Mouse (Mus musculus) lung, postnatal 4 days (tissue): ENCODE results near the gene Calr.
A peak's percentile ranks its signal among the peaks of the same experiment; 100 is the strongest.

Experiments
- DNase-seq, 2 experiments: peaks; one replicate each; pipeline ENCODE4 v3.0.0; 2021

Calr gene

DNA sequence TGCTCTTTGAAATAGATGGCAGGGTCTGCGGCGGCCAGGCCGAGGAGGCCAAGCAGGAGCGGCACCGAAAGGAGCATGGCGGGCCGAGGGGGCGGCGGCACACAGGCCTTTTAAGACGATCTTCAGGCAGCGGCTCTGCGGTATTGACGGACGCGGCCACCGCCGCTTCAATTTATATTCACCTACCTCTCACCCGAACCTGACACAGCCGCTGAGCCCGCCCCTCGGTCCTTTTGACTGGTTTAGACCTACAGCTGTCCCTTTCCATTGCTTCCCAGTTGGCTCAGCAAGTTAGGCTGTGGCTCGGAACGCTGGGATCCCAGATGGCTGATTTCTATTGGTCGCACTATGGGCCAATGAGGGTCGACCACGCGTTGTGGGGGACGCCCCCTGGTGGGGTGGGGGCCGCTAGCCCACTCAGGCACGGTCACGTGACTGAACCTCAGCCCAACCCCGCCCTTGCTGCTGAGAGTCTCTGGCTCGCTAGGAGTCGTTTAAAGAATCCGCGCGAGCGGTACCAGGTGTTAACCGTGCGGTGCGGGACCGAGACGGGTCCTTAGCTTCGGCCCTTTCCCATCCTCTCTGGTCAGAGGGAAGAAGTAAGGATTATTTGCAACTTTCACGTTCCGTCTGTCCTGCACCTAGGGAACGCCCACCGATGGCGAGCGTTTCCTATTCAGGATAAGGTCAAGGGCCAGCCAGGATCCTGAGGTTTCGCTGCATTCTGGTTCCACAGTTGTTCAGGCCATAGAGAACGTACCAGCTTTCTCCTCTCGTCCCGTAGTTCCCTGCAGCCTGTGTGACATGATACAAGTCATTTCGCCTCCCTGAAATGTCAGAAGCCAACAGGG is at the start of gene Calr:
TSS of gene Calr (minus strand) at position 213 of the 851 bp plus-strand sequence.
- peak; percentile 99 to 100 for DNase-seq

DNA sequence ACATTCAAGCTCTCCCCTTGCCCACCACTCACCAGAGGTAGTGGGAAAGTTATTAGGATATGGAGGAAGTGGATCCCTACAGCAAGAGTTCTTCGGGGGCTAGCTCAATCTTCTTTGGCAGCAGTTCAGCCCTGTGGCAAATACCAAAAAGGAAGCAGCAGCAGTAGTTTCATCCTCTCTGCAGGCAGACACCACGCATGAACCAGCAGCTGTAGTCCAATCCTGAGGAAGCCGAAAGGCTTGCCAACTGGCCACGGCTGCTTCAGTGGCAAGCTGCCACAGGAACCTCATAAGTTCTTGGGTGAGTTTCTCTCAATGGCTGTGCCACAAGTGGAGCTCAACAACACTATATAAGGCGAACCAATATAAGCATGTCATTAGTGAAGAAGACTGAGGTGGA is 49.2 kb upstream of the Calr start:
- DNase-seq, result no peak

DNA sequence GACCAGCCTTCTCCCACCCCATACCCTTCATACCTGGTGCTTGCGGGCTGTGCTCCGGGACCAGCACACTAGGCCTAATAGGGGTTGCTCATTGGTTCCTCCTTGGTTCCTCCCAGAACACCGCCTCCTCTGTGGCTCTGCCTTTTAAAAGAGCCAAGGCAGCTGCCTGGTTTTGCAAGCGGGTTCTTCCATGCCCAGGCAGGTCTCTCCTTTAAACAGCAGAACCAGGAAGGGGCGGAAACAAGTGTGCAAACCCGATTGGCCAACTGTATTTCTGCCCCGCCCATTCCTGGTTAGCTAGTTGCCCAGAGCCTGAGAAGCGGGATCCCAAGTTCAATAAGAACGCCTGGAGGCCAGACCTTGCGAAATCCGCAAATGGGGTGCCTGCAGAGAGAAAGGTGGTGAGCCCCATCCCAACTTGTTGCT is 47.0 kb upstream of the Calr start, which contains the start of gene Gcdh:
TSS of gene Gcdh (minus strand) at position 213 of the 426 bp plus-strand sequence.
- peak; percentile 92 to 94 for DNase-seq

DNA sequence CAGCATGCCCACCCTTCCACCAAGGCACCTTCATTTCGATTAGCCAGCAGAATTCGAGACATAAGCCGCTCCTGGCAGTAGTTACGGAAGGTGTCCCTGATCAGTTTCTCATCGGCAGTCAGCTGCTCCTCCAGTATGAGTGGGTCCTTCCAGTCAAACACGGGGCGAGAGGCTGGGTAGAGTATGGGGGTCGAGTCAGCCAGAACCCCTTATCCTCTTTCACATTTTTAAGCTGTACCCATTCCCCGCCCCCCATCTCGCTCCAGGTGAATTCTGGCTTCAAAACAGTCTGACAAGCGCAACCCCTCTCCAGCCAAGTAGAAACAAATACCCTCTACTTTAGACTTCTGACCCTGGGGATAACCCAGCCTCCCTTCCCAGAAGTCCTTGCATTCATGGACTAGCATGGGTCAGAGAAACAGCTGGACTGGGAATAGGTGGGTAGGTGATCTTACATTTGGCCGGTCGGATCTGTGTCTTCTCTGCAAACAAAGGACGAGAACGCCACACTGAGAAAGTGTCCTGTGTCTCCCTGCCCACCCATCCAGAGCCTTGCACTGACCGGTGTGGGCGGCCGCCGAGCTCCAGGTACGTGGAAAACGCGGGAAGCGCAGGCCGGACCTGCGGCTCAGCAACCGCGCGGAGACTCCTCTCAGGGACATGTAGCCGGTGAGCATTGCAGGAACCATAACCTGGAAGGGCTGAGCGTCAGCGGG is 46.4 kb upstream of the Calr start:
- no peak for DNase-seq

DNA sequence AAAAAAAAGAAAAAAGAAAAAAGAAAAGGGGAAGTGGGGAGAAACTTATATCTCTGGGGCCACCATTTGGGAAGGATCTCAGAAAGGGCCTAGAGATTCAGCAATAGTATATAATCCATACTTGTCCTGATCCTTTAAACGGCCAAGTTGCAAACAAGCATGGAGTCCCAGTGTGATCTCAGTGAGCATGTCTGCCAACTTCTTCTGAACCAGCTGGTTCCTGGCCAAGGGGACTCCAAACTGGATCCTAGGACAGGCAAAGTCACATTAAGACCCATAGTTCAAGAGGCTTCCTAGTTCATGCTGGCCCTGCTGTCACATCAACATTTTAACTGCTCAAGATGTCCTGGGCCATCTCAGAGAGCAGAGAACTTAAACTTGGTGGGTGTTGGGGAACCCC is 42.4 kb upstream of the Calr start:
- DNase-seq, result no peak

DNA sequence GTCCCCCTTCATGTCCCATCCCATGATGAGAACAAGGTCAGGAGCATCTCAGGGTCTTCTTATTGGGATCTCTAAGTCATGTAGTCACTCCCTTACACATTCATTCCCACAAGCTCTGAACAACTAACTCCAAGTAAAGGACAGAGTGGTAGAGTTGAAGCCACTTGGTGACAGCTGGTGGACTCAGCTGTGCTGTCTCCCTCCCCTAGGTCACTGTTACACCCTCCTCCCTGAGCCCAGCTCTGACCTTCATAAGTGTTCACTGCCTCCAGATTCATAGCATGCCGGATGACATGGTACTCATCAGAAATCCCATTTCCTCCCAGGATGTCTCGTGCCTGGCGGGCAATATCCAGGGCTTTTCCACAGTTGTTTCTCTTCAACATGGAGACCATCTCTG is 41.5 kb upstream of the Calr start:
- DNase-seq, result no peak

DNA sequence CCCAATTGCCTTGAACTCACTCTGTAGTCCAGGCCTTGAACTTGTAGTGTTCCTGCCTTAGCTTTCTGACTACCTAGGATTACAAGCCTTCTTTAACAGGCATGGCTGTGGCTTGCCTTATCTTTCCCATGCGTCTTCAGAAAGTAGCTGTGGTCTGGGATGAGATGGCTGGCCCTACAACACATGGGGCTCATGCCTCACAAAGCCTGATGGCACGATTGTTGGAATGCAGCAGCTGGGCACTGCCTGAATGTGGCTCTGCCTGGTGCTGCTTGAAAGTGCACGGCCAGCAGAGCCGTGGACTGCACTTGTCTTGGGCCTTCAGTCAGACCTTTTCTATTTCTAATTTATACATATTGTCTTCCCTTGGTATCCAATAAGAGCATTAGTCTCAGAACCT is 38.0 kb upstream of the Calr start:
- no peak for DNase-seq

DNA sequence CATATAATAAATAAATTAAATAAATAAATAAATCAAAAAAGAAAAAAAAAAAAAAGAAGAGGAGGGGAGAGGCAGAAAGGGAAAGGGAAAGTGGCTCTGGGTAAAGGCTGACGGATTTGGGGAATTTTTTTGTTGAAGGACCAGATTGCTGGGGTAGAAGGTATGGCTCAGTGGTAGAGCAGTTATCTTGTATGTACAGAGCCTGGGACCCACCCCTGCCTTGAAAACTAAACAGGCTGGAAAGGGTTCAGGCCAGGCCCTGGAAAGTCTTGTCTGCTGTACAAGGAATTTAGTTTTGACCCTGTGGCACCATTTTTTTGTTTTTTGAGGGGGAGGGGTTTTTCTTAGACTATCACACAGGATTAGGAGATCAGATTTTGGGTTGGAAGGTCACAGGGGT is 32.2 kb upstream of the Calr start:
- DNase-seq, result no peak

DNA sequence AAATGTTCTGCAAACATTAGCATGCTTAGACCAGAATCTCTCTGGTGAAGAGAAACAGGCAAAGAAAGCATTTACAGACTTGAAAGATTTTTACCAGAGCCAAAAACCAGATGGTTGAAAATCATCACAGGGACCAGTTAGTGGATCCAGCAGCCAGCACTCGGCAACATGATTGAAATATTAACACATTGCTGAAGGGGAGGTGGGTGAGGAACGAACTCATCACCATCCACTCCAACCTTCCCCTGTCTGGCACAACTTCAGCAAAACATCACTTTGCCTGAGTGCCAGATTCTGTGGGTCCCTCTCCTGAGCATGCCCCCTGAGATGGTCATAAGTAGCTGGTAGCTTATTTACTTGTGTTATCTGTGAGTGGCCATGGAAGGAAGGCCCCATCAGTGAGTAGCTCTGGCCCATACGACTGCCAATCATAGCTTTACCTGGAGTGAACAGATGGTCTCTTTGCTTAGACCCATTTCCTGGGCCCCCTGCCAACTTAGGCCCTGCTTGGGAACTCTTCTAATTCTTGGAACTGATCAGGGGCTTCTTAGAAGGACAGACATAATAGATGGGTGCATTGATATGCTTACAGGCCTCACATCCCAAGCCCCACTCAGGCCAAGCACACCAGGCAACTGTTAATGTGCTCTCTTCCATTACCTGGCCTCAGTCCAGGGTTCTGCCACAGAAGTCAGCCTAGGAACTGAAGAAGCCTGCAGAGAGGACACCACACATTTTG is 30.7 kb upstream of the Calr start:
- no peak for DNase-seq

DNA sequence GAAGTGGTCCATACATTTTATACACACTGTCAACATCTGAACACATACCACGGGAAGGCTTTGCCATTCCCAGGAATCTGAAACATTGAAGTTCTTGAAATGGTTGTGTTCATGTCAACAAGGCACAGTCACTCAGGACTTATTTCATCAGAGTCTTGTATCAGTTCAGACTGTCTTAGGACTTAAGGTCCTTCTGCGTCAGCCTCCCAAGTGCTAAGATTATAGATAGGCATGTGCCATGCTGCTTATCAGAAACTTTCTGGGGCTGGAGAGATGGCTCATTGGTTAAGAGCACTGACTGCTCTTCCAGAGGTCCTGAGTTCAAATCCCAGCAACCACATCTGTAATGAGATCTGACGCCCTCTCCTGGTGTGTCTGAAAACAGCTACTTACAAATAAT is 27.6 kb upstream of the Calr start:
- DNase-seq, result no peak

DNA sequence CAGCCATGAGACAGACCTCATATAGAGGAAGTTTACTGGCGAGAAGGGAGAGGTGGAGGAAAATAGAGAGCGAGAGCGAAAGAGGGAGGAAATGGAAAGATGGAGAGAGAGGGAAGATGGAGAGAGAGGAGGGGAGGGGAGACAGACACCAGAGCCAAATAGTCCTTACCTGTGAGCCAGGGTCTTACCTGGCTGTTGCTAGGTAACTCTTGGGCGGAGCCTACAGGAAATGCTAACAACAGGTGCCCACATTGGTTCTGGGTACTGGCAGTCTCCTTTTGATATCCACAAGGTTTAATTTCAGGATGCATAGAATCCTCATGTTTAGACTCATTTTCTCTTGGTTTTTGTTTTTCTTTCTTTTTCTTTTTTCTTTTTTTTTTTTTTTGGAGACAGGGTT is 26.3 kb upstream of the Calr start:
- no peak for DNase-seq

DNA sequence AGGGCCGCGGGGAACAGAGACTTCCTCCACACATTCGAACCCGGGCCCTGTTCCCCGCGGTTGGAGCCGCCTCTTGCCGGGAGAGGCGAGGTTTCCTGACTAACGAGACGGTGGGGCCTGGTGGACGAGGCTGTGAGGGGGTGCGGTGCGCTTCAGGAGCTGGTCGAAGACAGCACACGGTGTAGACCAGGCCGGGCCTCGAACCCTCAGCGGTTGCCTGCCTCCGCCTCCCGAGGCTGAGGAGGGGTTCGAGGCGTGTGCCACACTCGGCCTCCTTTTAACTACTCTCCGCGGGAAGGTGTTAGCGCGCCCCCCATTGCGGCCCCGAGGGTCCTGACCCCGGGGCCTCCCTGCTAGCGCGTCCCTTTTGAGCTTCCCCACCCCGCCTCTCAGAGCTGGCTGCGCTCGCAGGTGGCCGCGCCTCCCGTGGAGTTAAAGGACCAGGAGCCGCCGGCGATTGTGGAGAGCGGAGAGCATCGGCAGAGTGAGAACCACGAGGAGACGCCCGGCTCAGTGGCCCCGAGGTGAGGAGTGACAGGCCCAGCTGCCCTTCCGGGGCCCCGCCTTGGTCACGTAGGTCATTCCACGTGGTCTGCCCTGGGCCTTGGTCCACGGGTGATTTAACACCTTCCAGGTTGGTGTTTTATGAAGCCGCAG is 25.7 kb upstream of the Calr start:
- peak; percentile 48 to 56 for DNase-seq

DNA sequence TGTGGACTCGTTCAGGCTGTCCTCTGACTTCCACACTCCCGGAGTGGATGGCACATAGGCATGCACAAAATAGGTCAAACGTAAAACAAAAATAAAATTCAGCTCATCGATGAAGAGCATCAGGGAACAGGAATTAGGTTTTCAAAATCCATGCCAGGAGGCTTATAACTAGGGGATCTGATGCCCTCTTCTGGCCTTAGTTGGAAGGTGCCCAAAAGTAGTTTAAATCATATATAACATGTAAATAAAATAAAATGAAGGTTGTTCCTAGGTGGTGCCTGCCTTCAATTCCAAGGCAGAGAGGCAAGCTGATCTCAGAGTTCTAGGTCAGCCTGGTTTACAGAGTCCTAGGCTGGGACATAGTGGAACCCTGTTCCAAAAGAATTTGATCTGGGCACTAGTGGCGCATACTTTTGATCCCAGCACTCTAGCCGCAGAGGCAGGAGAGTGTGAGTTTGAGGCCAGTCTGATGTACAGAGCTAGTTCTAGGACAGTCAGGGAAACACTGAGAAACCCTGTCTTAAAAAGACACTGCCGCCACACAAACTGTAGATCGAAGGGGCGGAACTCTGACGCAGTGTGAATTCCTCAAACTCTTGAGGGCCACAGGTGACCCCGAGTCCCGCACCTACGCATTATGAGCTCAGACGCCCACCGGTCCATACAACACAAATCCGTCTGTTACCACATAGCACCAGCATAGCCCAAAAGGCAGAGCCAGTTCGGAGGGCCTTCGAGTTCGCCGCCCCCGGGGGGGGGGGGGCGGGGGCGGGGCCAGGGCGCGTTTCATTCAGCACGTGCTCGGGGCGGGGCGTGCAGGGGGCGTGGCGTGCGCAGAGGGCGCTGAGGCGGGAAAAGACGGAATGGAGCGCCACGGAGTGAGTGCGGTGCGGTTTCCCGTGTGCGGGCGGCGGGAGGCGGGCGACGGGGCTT is 24.9 kb upstream of the Calr start, which contains the start of gene Syce2:
TSS of gene Syce2 (plus strand) at position 736 of the 933 bp plus-strand sequence.
- peak; percentile 84 to 87 for DNase-seq

DNA sequence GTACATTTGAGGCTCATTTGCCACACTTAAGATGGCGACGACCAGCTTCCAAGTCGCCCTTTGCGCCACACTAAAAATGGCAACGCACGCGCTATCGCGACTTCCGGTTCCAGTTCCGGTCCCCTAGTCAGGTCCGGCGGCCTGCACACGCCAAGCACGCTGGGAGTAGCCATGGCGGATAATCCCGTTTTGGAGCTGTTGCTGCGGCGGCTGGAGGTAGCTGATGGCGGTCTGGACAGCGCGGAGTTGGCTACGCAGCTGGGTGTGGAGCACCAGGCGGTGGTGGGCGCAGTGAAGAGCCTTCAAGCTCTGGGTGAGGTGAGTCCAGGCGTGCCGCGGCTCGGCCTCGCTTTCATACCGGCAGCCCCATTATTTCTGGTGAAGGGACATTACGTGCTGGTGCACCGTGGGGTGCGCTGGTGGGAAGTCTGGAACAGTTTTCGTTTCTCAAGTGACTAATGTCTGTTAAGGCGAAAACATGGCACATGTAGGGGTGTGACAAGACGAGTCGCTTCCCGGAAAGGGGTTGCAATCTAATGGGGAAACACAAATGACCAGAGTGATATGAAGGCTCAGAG is 10.2 kb upstream of the Calr start, which contains the start of gene Farsa:
TSS of gene Farsa (plus strand) at position 126 of the 578 bp plus-strand sequence.
- peak; percentile 94 to 95 for DNase-seq

DNA sequence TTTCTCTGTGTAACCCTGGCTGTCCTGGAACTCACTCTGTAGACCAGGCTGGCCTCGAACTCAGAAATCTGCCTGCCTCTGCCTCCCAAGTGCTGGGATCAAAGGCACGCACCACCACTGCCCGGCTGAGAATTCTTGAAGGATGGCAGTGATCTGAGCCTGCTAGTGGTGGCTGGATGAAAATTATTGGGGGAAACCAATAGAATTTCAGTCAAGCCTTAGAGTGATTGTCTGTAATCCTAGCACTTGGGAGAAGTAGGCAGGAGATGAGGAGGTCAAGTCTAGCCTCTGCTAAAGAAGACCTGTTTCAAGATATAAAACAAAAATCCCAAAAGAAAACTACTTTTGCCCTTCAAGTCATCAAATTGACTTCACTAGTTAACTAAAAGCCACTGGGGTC is 9.7 kb upstream of the Calr start:
- no peak for DNase-seq

DNA sequence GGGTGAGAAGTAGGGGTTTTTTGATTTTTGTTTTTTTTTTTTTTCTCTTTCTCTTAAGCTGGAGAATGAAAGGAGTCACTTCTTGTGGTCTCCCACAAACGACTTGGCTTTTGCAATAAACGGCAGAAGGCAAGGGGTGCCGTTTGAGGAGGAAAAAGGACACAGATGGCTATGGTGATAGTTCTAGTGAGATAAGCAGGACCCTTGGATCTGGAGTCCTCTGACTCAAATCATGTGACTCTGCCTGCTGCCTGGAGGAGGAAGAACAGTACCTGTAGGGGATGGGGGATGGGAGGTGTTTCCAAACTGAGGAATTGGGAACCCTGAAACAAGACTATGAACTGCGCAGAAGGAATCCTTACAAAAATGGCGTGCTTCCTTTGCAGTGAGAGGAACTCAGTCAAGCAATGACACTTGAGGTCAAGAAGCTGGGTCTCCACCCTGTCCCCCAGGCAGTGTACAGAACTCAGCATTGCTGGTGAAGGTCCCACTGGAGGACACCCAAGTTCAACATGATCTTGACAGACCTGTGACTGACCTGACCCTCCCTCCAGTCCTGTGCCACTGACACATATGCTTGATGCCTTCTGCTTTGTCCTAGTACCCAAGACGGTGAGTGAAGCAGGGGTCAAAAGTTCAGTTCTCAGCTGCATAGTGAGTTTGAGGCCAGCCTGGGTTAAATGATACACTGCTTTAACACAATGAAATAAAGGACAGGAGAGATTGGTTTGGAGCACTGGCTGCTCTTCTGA is 1.1 kb upstream of the Calr start:
- no peak for DNase-seq

DNA sequence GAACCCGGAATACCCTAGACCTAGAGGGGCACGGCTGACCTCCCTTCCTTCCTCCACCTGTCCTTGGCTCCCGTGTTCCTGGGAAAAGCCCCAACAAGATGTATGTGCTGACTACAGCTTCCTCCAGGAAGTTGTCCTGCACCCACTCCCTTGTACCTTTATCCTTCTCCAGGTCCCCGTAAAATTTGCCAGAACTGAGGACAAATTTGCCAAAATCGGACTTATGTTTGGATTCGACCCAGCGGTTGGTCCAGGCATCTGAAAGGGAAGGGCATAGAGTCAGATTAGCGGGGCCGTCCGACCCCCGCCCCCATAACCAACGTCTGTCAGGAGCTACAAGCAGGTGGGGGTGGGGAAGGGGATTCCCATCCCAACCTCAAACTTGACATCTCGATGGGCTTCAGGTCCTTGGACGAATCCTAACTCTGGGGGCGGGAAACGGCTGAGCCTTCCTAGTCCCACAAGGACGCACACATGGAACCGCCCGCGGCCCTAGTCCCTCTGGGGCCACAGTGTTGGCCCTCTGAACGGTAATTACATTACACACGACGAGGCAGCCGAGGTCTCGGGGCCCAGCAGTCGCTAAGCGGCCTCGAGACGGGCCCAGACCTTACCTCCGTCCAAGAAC is 526 bp downstream of the Calr start:
- DNase-seq, result no peak

DNA sequence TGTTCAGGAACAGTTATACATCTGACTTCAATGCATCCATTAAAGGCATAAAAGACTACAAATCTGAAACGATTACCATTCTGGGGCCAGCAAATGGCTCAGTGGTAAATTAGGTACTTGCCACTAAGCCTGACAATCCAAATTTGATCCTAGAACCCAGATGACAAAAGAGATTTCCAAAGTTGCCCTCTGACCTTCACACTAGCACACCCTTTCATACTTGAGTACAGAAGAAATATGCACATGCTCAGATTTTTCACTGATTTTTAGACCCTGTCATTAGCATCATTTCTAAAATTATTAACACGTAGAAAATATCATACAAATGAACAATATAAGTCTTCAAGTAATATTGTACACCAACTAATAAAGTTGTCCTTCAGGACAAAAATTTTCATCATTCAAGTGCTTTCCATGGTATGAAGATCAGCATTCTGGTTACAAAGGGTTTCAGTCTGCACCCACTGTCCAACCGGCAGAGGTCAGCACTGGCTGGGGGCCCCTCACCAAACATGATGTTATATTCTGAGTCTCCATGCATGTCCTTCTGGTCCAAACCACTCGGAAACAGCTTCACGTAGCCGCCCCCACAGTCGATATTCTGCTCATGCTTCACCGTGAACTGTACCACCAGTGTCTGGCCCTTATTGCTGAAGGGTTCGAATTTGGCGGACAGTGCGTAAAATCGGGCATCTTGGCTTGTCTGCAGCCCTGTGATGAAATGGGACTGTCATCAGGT is 1.2 kb downstream of the Calr start:
- peak; percentile 62 to 69 for DNase-seq

DNA sequence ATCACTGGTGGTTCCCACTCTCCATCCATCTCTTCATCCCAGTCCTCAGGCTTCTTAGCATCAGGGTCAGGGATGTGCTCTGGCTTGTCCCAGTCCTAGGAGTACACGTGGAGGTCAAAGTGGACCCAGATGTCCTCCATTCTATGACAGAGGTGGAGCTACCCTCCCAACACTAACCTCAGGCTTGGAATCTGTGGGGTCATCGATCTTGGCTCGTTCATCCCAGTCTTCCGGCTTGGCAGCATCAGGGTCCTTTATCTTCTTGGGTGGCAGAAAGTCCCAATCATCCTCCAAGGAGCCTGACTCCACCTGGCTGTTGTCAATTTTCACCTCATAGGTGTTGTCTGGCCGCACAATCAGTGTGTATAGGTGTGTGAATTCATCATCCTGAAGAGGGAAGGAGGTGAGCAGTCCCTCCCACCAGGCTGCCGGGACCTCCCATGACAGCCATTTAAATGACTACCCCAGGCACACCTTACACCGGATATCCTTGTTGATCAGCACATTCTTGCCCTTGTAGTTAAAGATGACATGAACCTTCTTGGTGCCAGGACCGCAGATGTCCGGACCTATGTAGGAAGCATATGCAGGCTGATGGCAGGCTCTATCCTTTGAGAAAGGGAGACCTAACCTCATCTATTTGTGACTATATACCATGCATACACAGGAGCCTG is 2.2 kb downstream of the Calr start:
- no peak for DNase-seq
